Mouse (Mus musculus) gastrocnemius, adult 8-10 months (tissue): ENCODE results near the gene Mageb16. TPM values are rescaled to one million over a fixed set of nuclear protein-coding genes. Genes with fewer than 3 reads are reported as not detected.

ENCODE experiments used
- DNase-seq, 2 experiments: peaks; one replicate each; pipeline ENCODE4 v3.0.0; 2022; ENCODE audit warnings: low spot score in 2 of 2
- total RNA-seq, 4 experiments: library from RNA; stranded (reverse); gene quantifications; 2 replicates each; pipeline ENCODE4 v1.2.4; 2022

Gene Mageb16
- not detected for total RNA-seq

DNA sequence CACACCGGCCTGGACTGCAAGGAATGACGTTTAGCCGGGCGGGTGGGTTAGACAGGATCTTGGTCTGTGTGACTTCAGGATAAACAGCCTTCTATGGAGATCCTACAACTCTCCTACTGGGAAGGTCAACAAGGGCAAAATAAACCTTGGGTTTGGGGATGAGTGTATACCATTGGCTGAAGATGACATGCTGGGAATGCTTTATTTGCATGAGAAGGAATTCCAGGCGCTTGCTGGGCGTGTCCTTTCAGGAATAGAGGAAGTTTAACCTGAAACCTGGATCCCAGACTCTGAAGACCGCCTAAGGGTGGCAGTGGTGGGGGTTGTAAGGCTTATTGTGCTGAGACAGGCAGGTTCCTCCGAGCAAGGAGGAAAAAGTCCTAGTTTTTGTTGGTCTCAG, at the start of gene Mageb16:
Gene Mageb16 (minus strand): TSS at position 25 of the 400 bp plus-strand sequence.
- DNase-seq: no peak

DNA sequence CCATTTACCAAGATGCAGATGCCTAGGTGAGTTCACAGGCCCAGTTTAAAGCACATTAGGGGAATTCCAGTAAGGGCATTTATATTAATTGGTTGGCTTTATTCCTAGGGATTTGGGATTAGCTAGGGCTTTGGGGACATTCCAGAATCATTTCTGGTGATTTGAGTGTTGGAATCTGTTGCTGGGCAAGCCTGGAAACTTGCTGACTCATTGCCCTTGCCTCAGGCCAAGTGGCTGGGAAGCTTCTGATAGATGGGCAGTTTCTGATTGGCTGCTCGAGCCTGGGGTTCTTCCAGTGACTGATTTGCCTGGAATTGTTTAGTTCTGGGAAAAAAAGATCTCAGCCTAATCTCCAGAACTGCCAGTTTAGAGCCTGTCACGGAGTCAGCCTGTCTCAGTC, 20.1 kb downstream of the Mageb16 start:
- no peak for DNase-seq

DNA sequence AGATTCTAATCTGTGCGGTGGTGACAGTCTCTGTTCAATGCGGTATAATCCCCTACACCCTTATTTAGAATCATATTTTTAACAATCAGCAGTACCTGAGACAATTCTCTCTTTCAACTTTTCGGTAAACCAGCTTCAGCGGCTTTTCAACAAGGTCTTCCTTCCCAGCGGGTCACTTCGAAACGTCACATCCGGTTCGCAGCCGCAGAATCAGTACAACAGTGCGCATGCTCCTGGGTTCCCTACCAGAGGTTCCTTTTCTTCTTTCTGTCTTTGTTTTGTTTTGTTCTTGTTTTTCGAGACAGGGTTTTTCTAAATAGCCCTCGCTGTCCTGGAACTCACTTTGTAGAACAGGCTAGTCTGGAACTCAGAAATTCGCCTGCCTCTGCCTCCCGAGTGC, 35.8 kb downstream of the Mageb16 start:
- no peak for DNase-seq

DNA sequence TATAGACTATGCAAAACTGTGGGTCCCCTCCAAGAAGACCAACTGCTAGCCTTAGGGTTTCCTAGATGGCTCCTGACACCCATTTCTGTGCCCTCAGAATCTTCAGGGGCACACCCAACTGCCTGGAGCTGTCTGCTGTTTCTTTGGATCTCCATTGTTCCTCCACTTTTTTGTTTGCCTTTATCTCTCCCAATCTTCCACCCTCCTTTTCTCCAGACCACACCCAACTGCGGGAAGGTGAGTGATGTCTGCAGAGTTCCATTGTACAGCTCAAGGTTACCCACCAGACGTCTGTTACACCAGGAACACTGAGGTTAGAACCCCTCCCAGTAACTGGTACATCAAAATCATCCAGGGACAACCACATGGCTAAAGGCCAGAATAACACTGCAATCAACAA, 64.8 kb downstream of the Mageb16 start:
- DNase-seq: no peak

Other genes starting within 250 kb of the Mageb16 start
- not detected for gene Gm7173, start 154.2 kb downstream of the Mageb16 start, total RNA-seq